Mouse (Mus musculus): ENCODE measurements around the gene Fzd2. TPM values are rescaled to one million over a fixed set of nuclear protein-coding genes. Genes with fewer than 3 reads are reported as not detected.
"Not testable (repeated sequence)": the region's sequence is repeated elsewhere in the genome, so short reads cannot be mapped to it uniquely, and the experiment has no call there.

Fzd2 gene
- polyA plus RNA-seq, 1 experiment from 2014 or later, result 53.3 TPM

GRCm38 (mm10) chr11:102605553-102606416, 1.6 kb downstream of the Fzd2 start:
- under 1% methylated on average over 62 of the region's 62 CpGs for WGBS
- Histone ChIP-seq H3K36me3 (replicated peaks; ENCODE audit: control insufficient read depth, insufficient read depth, low read depth, low read length) (no peaks in the 10 kb centered on the region), H3K27ac (replicated peaks; ENCODE audit: low read depth, low read length) (peak overlapping the region; percentile 99), H3K4me1 (ENCODE audit: control insufficient read depth, insufficient read depth, low read length) (peaks cover 5% of the 10 kb centered on the region), H3K4me2 (ENCODE audit: low read depth, low read length) (peak overlapping the region; percentile 76), H3K9me3 (replicated peaks; ENCODE audit: control insufficient read depth, low read length) (no peaks in the 10 kb centered on the region), H3K27me3 (ENCODE audit: control insufficient read depth, insufficient read depth, low read length) (no peaks in the 10 kb centered on the region), H3K4me3 (ENCODE audit: low read depth, low read length) (peak overlapping the region; percentile 95), H3K9ac (replicated peaks; ENCODE audit: low read length) (peak overlapping the region; percentile 99)
- peak; percentile 54 for DNase-seq (ENCODE audit: low spot score)
- ATAC-seq (replicated peaks; ENCODE audit: insufficient number of reproducible peaks, low FRiP score, low TSS enrichment, low read depth), result no peak

GRCm38 (mm10) chr11:102606751-102607171, 2.6 kb downstream of the Fzd2 start:
- Histone ChIP-seq H3K4me3 (ENCODE audit: low read depth, low read length) (peak overlapping the region; percentile 95), H3K36me3 (replicated peaks; ENCODE audit: control insufficient read depth, insufficient read depth, low read depth, low read length) (no peaks in the 10 kb centered on the region), H3K4me2 (ENCODE audit: low read depth, low read length) (peak overlapping the region; percentile 76), H3K9me3 (replicated peaks; ENCODE audit: control insufficient read depth, low read length) (no peaks in the 10 kb centered on the region), H3K4me1 (ENCODE audit: control insufficient read depth, insufficient read depth, low read length) (peaks cover 13% of the 10 kb centered on the region), H3K27ac (replicated peaks; ENCODE audit: low read depth, low read length) (peak overlapping the region; percentile 63), H3K27me3 (ENCODE audit: control insufficient read depth, insufficient read depth, low read length) (no peaks in the 10 kb centered on the region), H3K9ac (replicated peaks; ENCODE audit: low read length) (peak overlapping the region; percentile 99)
- under 1% methylated on average over 12 of the region's 12 CpGs for WGBS
- ATAC-seq (replicated peaks; ENCODE audit: insufficient number of reproducible peaks, low FRiP score, low TSS enrichment, low read depth) (no peak), DNase-seq (ENCODE audit: low spot score) (peak; percentile 63)

GRCm38 (mm10) chr11:102607201-102607600, 3.0 kb downstream of the Fzd2 start:
- WGBS, result under 1% methylated on average over 12 of the region's 12 CpGs
- peak overlapping the region; percentile 99 for H3K9ac ChIP-seq (replicated peaks; ENCODE audit: low read length)
- not testable (repeated sequence) for H3K9me3 ChIP-seq (replicated peaks; ENCODE audit: control insufficient read depth, low read length); ATAC-seq (replicated peaks; ENCODE audit: insufficient number of reproducible peaks, low FRiP score, low TSS enrichment, low read depth); H3K36me3 ChIP-seq (replicated peaks; ENCODE audit: control insufficient read depth, insufficient read depth, low read depth, low read length); H3K27me3 ChIP-seq (ENCODE audit: control insufficient read depth, insufficient read depth, low read length); DNase-seq (ENCODE audit: low spot score)
- peak overlapping the region; percentile 63 for H3K27ac ChIP-seq (replicated peaks; ENCODE audit: low read depth, low read length)
- peak overlapping the region; percentile 95 for H3K4me3 ChIP-seq (ENCODE audit: low read depth, low read length)
- H3K4me2 ChIP-seq (ENCODE audit: low read depth, low read length), result peak overlapping the region; percentile 76
- H3K4me1 ChIP-seq (ENCODE audit: control insufficient read depth, insufficient read depth, low read length), result peaks cover 11% of the 10 kb centered on the region

GRCm38 (mm10) chr11:102607686-102608548, 3.7 kb downstream of the Fzd2 start:
- H3K9ac ChIP-seq (replicated peaks; ENCODE audit: low read length), result peak overlapping the region; percentile 99
- peak overlapping the region; percentile 95 for H3K4me3 ChIP-seq (ENCODE audit: low read depth, low read length)
- peak overlapping the region; percentile 76 for H3K4me2 ChIP-seq (ENCODE audit: low read depth, low read length)
- 4% methylated on average over 10 of the region's 10 CpGs for WGBS
- H3K9me3 ChIP-seq (replicated peaks; ENCODE audit: control insufficient read depth, low read length), result no peaks in the 10 kb centered on the region
- H3K27ac ChIP-seq (replicated peaks; ENCODE audit: low read depth, low read length), result peak overlapping the region; percentile 63
- no peak for ATAC-seq (replicated peaks; ENCODE audit: insufficient number of reproducible peaks, low FRiP score, low TSS enrichment, low read depth)
- H3K27me3 ChIP-seq (ENCODE audit: control insufficient read depth, insufficient read depth, low read length), result no peaks in the 10 kb centered on the region
- DNase-seq (ENCODE audit: low spot score), result peak; percentile 76
- peaks cover 11% of the 10 kb centered on the region for H3K4me1 ChIP-seq (ENCODE audit: control insufficient read depth, insufficient read depth, low read length)
- H3K36me3 ChIP-seq (replicated peaks; ENCODE audit: control insufficient read depth, insufficient read depth, low read depth, low read length), result no peaks in the 10 kb centered on the region

- H3K27ac ChIP-seq (replicated peaks; ENCODE audit: low read depth, low read length), result peak overlapping the region; percentile 2
- H3K4me1 ChIP-seq (ENCODE audit: control insufficient read depth, insufficient read depth, low read length), result peaks cover 11% of the 10 kb centered on the region
- 8% methylated on average over 4 of the region's 4 CpGs for WGBS
- ATAC-seq (replicated peaks; ENCODE audit: insufficient number of reproducible peaks, low FRiP score, low TSS enrichment, low read depth), result no peak
- H3K36me3 ChIP-seq (replicated peaks; ENCODE audit: control insufficient read depth, insufficient read depth, low read depth, low read length), result no peaks in the 10 kb centered on the region
- H3K4me3 ChIP-seq (ENCODE audit: low read depth, low read length), result peak overlapping the region; percentile 95
- H3K9ac ChIP-seq (replicated peaks; ENCODE audit: low read length), result peak overlapping the region; percentile 99
- H3K27me3 ChIP-seq (ENCODE audit: control insufficient read depth, insufficient read depth, low read length), result no peaks in the 10 kb centered on the region
- DNase-seq (ENCODE audit: low spot score), result no peak
- no peaks in the 10 kb centered on the region for H3K9me3 ChIP-seq (replicated peaks; ENCODE audit: control insufficient read depth, low read length)
- H3K4me2 ChIP-seq (ENCODE audit: low read depth, low read length), result peak overlapping the region; percentile 76
These were observed 4.5 kb downstream of the Fzd2 start for GRCm38 (mm10) chr11:102608691-102609090.

GRCm38 (mm10) chr11:102609483-102609882, 5.3 kb downstream of the Fzd2 start:
- no peaks in the 10 kb centered on the region for H3K27me3 ChIP-seq (ENCODE audit: control insufficient read depth, insufficient read depth, low read length)
- no peak for DNase-seq (ENCODE audit: low spot score)
- ATAC-seq (replicated peaks; ENCODE audit: insufficient number of reproducible peaks, low FRiP score, low TSS enrichment, low read depth), result no peak
- WGBS, result 37% methylated on average over 8 of the region's 8 CpGs
- peak overlapping the region; percentile 95 for H3K4me3 ChIP-seq (ENCODE audit: low read depth, low read length)
- H3K36me3 ChIP-seq (replicated peaks; ENCODE audit: control insufficient read depth, insufficient read depth, low read depth, low read length), result no peaks in the 10 kb centered on the region
- H3K9ac ChIP-seq (replicated peaks; ENCODE audit: low read length), result peak overlapping the region; percentile 99
- peak overlapping the region; percentile 68 for H3K27ac ChIP-seq (replicated peaks; ENCODE audit: low read depth, low read length)
- H3K9me3 ChIP-seq (replicated peaks; ENCODE audit: control insufficient read depth, low read length), result no peaks in the 10 kb centered on the region
- H3K4me2 ChIP-seq (ENCODE audit: low read depth, low read length), result peak overlapping the region; percentile 76
- H3K4me1 ChIP-seq (ENCODE audit: control insufficient read depth, insufficient read depth, low read length), result peaks cover 11% of the 10 kb centered on the region

- Histone ChIP-seq H3K9me3 (replicated peaks; ENCODE audit: control insufficient read depth, low read length) (no peaks in the 10 kb centered on the region), H3K9ac (replicated peaks; ENCODE audit: low read length) (no peak overlapping the region; the same call in none of the 2 replicates), H3K4me2 (ENCODE audit: low read depth, low read length) (peak overlapping the region; percentile 11), H3K27me3 (ENCODE audit: control insufficient read depth, insufficient read depth, low read length) (no peaks in the 10 kb centered on the region), H3K4me3 (ENCODE audit: low read depth, low read length) (no peak overlapping the region), H3K4me1 (ENCODE audit: control insufficient read depth, insufficient read depth, low read length) (peaks cover 11% of the 10 kb centered on the region), H3K36me3 (replicated peaks; ENCODE audit: control insufficient read depth, insufficient read depth, low read depth, low read length) (no peaks in the 10 kb centered on the region), H3K27ac (replicated peaks; ENCODE audit: low read depth, low read length) (peak overlapping the region; percentile 68)
- no peak; the same call in 1 of the 2 replicates for ATAC-seq (replicated peaks; ENCODE audit: insufficient number of reproducible peaks, low FRiP score, low TSS enrichment, low read depth)
- DNase-seq (ENCODE audit: low spot score), result peak; percentile 60
- WGBS, result 16% methylated on average over 4 of the region's 4 CpGs
These were observed 6.1 kb downstream of the Fzd2 start for GRCm38 (mm10) chr11:102610260-102610659.

All from embryonic facial prominence, embryonic 11.5 days (tissue).